Mouse (Mus musculus): ENCODE measurements around the gene Fjx1.

- no peak for TF ChIP-seq CTCF (IDR thresholded peaks at IDR 0.05; ENCODE audit: low read depth)
- TF ChIP-seq EP300 (IDR thresholded peaks at IDR 0.05; ENCODE audit: low read depth), result no peak
These were observed 9.2 kb upstream of the Fjx1 start for GRCm38 (mm10) chr2:102461491-102461890.
